Mouse (Mus musculus) ES-Bruce4 (cell line): Measurements from ENCODE around the gene Prkaa1.

Source experiments
- CTCF ChIP-seq: IDR thresholded peaks from one replicate; pipeline ENCODE4 v1.8.1; 2011; ENCODE audit warnings: low read depth, low read length
- EP300 ChIP-seq: IDR thresholded peaks from 2 replicates; pipeline ENCODE4 v1.6.1; 2011; ENCODE audit warnings: low read depth, low read length; ENCODE audit not compliant: insufficient read depth
- POLR2A ChIP-seq: IDR thresholded peaks from one replicate; pipeline ENCODE4 v1.8.1; 2011; ENCODE audit warnings: low read length; ENCODE audit not compliant: insufficient read depth

DNA sequence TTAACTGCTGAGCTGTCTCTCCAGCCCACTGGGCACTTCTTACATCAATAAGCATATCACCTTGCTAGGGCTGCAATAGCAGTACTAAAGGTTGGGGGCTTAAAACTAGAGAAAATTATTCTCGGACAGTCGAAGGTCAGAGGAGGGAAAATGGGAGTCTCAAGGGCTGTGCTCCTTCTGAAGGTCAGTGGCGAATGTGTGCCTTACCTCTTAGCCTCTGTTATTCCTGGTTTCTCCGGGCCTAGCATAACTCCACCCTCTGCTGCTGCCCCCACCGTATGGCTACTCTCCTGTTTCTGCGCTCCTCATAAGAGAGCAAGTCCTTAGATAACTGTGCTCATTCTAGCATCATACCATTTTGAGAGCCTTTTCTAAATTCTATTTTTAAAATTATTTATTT lies 8.5 kb downstream of the Prkaa1 start:
- TF ChIP-seq CTCF: no peak
- no peak for TF ChIP-seq POLR2A
- no peak for TF ChIP-seq EP300
